Mouse (Mus musculus) testis, adult 2 months (tissue): ENCODE measurements at regions not wholly inside any gene's neighbourhood (a gene's known extent, or its start where the extent isn't known, plus 50 kb on each side); places are given as distances from the start of the nearest gene placed in this dataset.

Experiments used
- CTCF ChIP-seq: fragments of 200-500 bp; IDR thresholded peaks from 2 replicates; pipeline ENCODE4 v1.5.1; 2012; ENCODE audit warnings: low read depth, mild to moderate bottlenecking, inconsistent platforms, low read length, moderate library complexity; ENCODE audit not compliant: control insufficient read depth, insufficient read depth, insufficient replicate concordance
- POLR2A ChIP-seq: fragments of 200-500 bp; IDR thresholded peaks from 2 replicates; pipeline ENCODE4 v1.6.1; 2012; ENCODE audit warnings: low read depth, mild to moderate bottlenecking, inconsistent platforms, low read length, moderate library complexity; ENCODE audit not compliant: control insufficient read depth

DNA sequence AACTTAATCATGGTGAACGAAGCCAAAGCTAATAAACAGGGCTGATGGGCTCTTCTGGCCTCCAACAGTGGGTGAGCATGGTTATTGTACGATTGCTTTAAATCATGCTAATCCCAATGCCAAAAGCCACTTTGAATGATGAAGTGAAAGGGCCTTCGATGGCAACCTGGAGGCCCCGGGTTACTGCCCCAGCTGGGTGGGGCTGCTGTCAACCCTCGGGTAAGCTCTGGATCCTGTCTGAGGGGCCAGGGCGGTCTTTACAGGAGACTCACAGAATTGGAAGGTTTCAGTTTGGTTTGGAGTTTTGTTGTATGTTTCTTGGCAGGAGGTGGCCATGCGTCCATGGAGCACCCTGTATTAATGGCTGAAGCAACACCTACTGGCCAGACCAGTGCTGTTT lies 78.6 kb upstream of the Bmper start:
- TF ChIP-seq CTCF (no peak), POLR2A (no peak)
